Mouse (Mus musculus) small intestine, adult 2 months (tissue): ENCODE measurements around the gene Kirrel3.

Experiments used
- CTCF ChIP-seq: fragments of 200-500 bp; IDR thresholded peaks from 2 replicates; pipeline ENCODE4 v1.5.1; 2012; ENCODE audit warnings: low read depth, mild to moderate bottlenecking, control low read depth, inconsistent platforms, low read length, moderate library complexity, mixed read lengths; ENCODE audit not compliant: insufficient replicate concordance, insufficient read length; ENCODE audit errors: extremely low read depth
- POLR2A ChIP-seq: fragments of 200-500 bp; IDR thresholded peaks from 2 replicates; pipeline ENCODE4 v1.6.1; 2012; ENCODE audit warnings: low read depth, mild to moderate bottlenecking, control low read depth, inconsistent platforms, low read length, moderate library complexity

- TF ChIP-seq CTCF (no peak), POLR2A (no peak)
Observed at GRCm38 (mm10) chr9:34824358-34825088, 338.8 kb downstream of the Kirrel3 start.
